ENCODE assay signal across 9 mouse cellular contexts in the genomic region with DNA sequence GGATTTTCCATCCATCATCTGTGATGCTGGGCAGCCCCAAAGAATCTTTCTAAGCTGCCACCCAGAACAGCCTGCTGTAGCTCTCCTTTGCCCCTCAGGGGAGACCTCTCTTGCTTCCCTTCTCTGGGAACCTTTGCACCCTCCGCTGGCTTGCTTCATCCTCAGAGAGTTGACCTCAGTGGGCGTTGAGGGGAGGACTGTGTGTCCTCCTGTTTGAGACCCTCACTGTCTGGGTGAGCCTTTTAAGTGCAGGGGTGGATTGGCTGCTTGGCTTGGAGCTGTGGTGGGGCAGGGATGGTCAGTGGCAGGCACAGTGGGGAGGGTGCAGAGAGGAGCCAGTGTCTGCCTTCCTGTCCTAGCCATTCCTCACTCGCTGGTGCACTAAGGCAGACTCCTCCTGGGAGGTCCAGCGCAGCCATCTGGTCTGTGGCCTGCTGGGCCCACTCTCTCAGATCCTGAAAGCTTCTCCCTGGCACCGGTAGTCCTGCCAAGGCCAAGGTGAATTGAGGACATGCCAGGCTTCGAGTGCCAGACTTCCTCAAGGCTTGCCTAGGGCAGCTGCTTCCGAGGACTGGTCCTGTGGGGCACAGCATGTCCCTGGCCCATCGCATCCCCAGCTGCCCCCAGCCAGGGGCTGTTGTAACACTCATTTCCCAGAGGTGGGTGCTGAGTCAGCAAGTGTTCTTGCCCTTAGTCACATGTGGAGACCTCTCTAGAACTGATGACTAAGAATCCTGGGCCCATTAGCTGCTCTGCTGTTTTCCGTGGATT. TPM values are rescaled to one million over a fixed set of nuclear protein-coding genes. Genes with fewer than 3 reads are reported as not detected.
DNase-seq lines count a peak whose midpoint lies in the region; TF ChIP-seq lines count a peak whose summit lies in the region.
"Had no signal": no experiment of that assay in that cellular context is flagged by ENCODE, and none has a peak within 500 bp of the region (broad histone marks: within the 10 kb centered on the region; RNA-seq: fewer than 3 reads in every experiment).

No protein-coding gene starts in this region.

- peak; percentile 39 for DNase-seq in right cerebral cortex, postnatal 14 days
- DNase-seq in right cerebral cortex, adult 18-20 months = no peak
- peak; percentile 95 for DNase-seq in cerebellum, adult 11 months
- peak; percentile 46 for DNase-seq in heart, adult 8-10 months (ENCODE audit: low spot score)
- no peak for DNase-seq in embryo, embryonic 10 days (ENCODE audit: low spot score)
- no peak for DNase-seq in spleen, adult 12 weeks (ENCODE audit: low spot score)

- no peaks in the 10 kb centered on the region for H3K27me3 ChIP-seq in myocyte (ENCODE audit: control insufficient read depth, insufficient read depth, insufficient read length)
- H3K27me3 ChIP-seq: stomach, embryonic 15.5 days had no signal

- TF ChIP-seq POLR2A in myocyte (IDR thresholded peaks at IDR 0.05; ENCODE audit: insufficient read length, low read depth) = no peak

- no peaks in the 10 kb centered on the region for H3K36me3 ChIP-seq in myocyte (ENCODE audit: control insufficient read depth, insufficient read depth)
- H3K36me3 ChIP-seq: stomach, embryonic 15.5 days had no signal

- H3K4me3 ChIP-seq in myocyte = no peak overlapping the region
- H3K4me3 ChIP-seq: stomach, embryonic 15.5 days had no signal

- no peaks in the 10 kb centered on the region for H3K79me2 ChIP-seq in myocyte (ENCODE audit: control insufficient read depth, insufficient read depth)

- H3K4me2 ChIP-seq in myocyte (ENCODE audit: low read depth) = peak overlapping the region; percentile 48
- H3K4me2 ChIP-seq: stomach, embryonic 15.5 days had no signal

- H3ac ChIP-seq in myocyte (ENCODE audit: control insufficient read depth, insufficient read length) = no peak overlapping the region

TF ChIP-seq in myocyte, 11 proteins besides CTCF, POLR2A, EP300 and RAD21:
- TF ChIP-seq TCF3 (IDR thresholded peaks at IDR 0.05; ENCODE audit: insufficient read length, low read depth) (peak; percentile 31), USF1 (IDR thresholded peaks at IDR 0.05; ENCODE audit: low read depth) (peak; percentile 39), TCF12 (IDR thresholded peaks at IDR 0.05; ENCODE audit: insufficient read depth, poor library complexity, severe bottlenecking) (no peak), SRF (IDR thresholded peaks at IDR 0.05; ENCODE audit: control insufficient read depth, insufficient read length, low read depth) (no peak), E2F4 (IDR thresholded peaks at IDR 0.05; ENCODE audit: insufficient read depth) (no peak), POLR2AphosphoS2 (IDR thresholded peaks at IDR 0.05; ENCODE audit: insufficient read length, low read depth) (no peak), MYOG (IDR thresholded peaks at IDR 0.05; ENCODE audit: control insufficient read depth in 1 of 3, insufficient read depth in 1 of 3, insufficient read length in 2 of 3, low read depth in 2 of 3) (peak in 2 of 3 experiments; percentile 42 to 81), CEBPB (IDR thresholded peaks at IDR 0.05; ENCODE audit: insufficient read depth, poor library complexity, severe bottlenecking) (no peak), REST (IDR thresholded peaks at IDR 0.05; ENCODE audit: insufficient read depth, insufficient read length) (no peak), MYOD1 (IDR thresholded peaks at IDR 0.05; ENCODE audit: control insufficient read depth in 1 of 3, insufficient read length in 2 of 3, low read depth in 2 of 3) (peak in 1 of 3 experiments; percentile 84)
TF ChIP-seq in myocyte: peak in this region for 4.

RNA-seq across cellular contexts. Expression of gene 2010003K11Rik, which starts 5.7 kb away (rescaled TPM):
- total RNA-seq in heart, adult 8-10 months (2022) = not detected
- polyA plus RNA-seq in myocyte (2012; fragmentation: generic; extraction: Trizol) = 0.05 TPM
- total RNA-seq: hematopoietic stem cell, adult 5-6 weeks had no signal

RNA-seq across cellular contexts. Expression of gene Syt12, which starts 15.5 kb away (rescaled TPM):
- 10 to 100 TPM in 1 of 4 experiments, 1 to 10 TPM in 3; 4.2 to 13.5 (median 6.1) TPM for total RNA-seq in heart, adult 8-10 months (2022)
- 22.3 TPM for polyA plus RNA-seq in myocyte (2012; fragmentation: generic; extraction: Trizol)
- total RNA-seq: hematopoietic stem cell, adult 5-6 weeks had no signal

RNA-seq across cellular contexts. Expression of gene Pcx, which starts 17.6 kb away (rescaled TPM):
- 10 to 100 TPM; 38.8 to 58.2 (median 43.9) TPM for total RNA-seq in heart, adult 8-10 months (2022)
- 16.3 TPM for polyA plus RNA-seq in myocyte (2012; fragmentation: generic; extraction: Trizol)

RNA-seq across cellular contexts. Expression of gene Rhod, which starts 53.5 kb away (rescaled TPM):
- 1 to 10 TPM; 5.1 to 6.7 (median 5.8) TPM for total RNA-seq in heart, adult 8-10 months (2022)
- polyA plus RNA-seq in myocyte (2012; fragmentation: generic; extraction: Trizol) = 51.1 TPM

Comparison
In these comparisons a context has a peak if more than half of its experiments do, and no peak if none do; other contexts are left out.
1. DNase-seq: peak in right cerebral cortex, postnatal 14 days (single experiment), cerebellum, adult 11 months (single experiment) and heart, adult 8-10 months (single experiment); none in right cerebral cortex, adult 18-20 months (single experiment), embryo, embryonic 10 days (single experiment) and spleen, adult 12 weeks (single experiment).